Mouse (Mus musculus): ENCODE measurements around the gene Hnrnpa3. TPM values are rescaled to one million over a fixed set of nuclear protein-coding genes. Genes with fewer than 3 reads are reported as not detected.

The Hnrnpa3 gene
- total and polyA plus RNA-seq, 2 experiments from 2014 or later: 33.9 to 102 TPM

DNA sequence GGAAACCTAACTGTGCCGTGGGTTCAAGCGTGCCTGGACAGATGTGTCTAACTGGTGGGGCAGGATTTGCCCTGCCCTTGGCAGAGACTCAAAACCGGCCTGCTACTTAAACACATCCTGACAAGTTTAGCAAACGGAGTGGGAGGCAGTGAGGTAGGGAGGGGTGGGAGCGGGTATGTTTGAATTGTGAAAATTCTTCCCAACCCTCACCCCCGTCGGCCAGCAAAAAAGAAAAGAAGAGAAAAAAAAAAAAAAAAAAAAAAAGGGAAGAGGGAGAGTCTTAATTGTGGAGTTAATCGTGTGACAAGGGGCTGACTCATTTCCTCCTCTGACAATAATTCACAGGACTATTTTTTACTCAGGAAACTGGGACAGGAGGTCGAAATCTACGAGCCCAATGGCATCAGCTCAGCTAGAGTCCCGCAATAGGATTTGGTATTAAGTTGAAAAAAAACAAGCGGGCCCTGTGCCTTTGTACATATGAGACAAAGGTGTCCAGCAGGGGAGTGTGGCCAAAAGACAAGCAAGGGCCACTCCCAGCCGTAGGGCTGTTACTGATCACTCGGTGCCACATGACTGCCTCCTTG is 46.0 kb upstream of the Hnrnpa3 start:
- Histone ChIP-seq H3K36me3 (replicated peaks; ENCODE audit: control insufficient read depth, insufficient read depth, low read length) (no peaks in the 10 kb centered on the region), H3K27me3 (ENCODE audit: control insufficient read depth, insufficient read depth, low read length) (0 out of 2 replicates have a peak, but pooled peaks cover 3% of the 10 kb centered on the region), H3K27ac (ENCODE audit: low read depth) (peak overlapping the region; percentile 61), H3K9ac (replicated peaks; ENCODE audit: low read depth, low read length) (peak overlapping the region; percentile 39; the same call in 1 of the 2 replicates), H3K4me2 (ENCODE audit: low read depth, low read length) (peak overlapping the region; percentile 47), H3K9me3 (replicated peaks; ENCODE audit: control insufficient read depth, low read length) (no peaks in the 10 kb centered on the region), H3K4me1 (ENCODE audit: control insufficient read depth, insufficient read depth) (peaks cover 10% of the 10 kb centered on the region), H3K4me3 (ENCODE audit: low read depth, low read length) (no peak overlapping the region)
- DNase-seq (ENCODE audit: low spot score): peak; percentile 62
- no peak; the same call in 1 of the 2 replicates for TF ChIP-seq CTCF (IDR thresholded peaks at IDR 0.05; ENCODE audit: low read depth)
- TF ChIP-seq EP300 (IDR thresholded peaks at IDR 0.05; ENCODE audit: low read depth): 0 out of 2 replicates have a peak, but pooled peaks have one; percentile 25
- ATAC-seq (ENCODE audit: insufficient read depth, low read depth): peak; percentile 5; the same call in 1 of the 2 replicates
- 27% methylated on average over 14 of the region's 14 CpGs for WGBS

DNA sequence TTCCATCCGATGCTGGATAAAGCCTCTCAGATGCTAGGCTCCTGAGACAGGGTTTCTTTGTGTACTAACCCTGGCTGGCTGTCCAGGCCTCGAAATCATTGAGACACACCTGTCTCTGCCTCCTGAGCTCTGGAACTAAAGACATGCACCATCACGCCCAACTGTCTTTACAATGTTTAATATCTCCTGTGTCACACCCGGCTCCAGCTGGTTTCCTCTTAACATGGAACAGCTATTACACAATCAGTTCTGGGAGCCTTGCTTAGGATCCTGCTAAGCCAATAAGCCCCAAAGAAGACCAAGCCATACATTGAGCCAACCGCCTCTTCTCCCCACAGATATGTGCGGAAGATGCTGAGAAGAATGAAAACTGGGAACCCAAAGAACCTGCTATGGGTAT is 44.5 kb upstream of the Hnrnpa3 start:
- Histone ChIP-seq H3K9ac (replicated peaks; ENCODE audit: low read depth, low read length) (no peak overlapping the region), H3K27ac (ENCODE audit: low read depth) (no peak overlapping the region), H3K27me3 (ENCODE audit: control insufficient read depth, insufficient read depth, low read length) (no peaks in the 10 kb centered on the region), H3K4me3 (ENCODE audit: low read depth, low read length) (no peak overlapping the region), H3K9me3 (replicated peaks; ENCODE audit: control insufficient read depth, low read length) (no peaks in the 10 kb centered on the region), H3K4me1 (ENCODE audit: control insufficient read depth, insufficient read depth) (peaks cover 10% of the 10 kb centered on the region), H3K4me2 (ENCODE audit: low read depth, low read length) (no peak overlapping the region), H3K36me3 (replicated peaks; ENCODE audit: control insufficient read depth, insufficient read depth, low read length) (no peaks in the 10 kb centered on the region)
- 87% methylated on average over 6 of the region's 6 CpGs for WGBS
- ATAC-seq (ENCODE audit: insufficient read depth, low read depth) (no peak), DNase-seq (ENCODE audit: low spot score) (no peak)
- no peak for TF ChIP-seq EP300 (IDR thresholded peaks at IDR 0.05; ENCODE audit: low read depth)
- TF ChIP-seq CTCF (IDR thresholded peaks at IDR 0.05; ENCODE audit: low read depth): no peak

DNA sequence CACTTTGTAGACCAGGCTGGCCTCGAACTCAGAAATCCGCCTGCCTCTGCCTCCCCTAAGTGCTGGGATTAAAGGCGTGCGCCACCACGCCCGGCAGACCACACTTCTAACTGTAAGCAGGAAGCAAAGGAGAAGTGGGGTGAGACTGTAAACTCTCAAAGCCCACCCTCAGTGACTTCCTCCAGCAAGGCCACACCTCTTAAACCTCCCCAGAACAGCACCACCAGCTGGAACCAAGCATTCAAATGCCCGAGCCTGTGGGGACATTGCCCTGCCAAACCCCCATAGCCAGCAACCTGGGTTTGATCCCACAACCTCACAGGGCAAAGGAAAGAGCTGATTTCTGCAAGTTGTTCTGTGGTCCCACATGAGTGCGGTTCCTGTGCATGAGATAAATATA is 42.1 kb upstream of the Hnrnpa3 start:
- Histone ChIP-seq H3K9ac (replicated peaks; ENCODE audit: low read depth, low read length) (no peak overlapping the region), H3K36me3 (replicated peaks; ENCODE audit: control insufficient read depth, insufficient read depth, low read length) (no peaks in the 10 kb centered on the region), H3K4me3 (ENCODE audit: low read depth, low read length) (no peak overlapping the region), H3K4me2 (ENCODE audit: low read depth, low read length) (no peak overlapping the region), H3K9me3 (replicated peaks; ENCODE audit: control insufficient read depth, low read length) (no peaks in the 10 kb centered on the region), H3K4me1 (ENCODE audit: control insufficient read depth, insufficient read depth) (peaks cover 10% of the 10 kb centered on the region), H3K27ac (ENCODE audit: low read depth) (no peak overlapping the region), H3K27me3 (ENCODE audit: control insufficient read depth, insufficient read depth, low read length) (no peaks in the 10 kb centered on the region)
- no peak for ATAC-seq (ENCODE audit: insufficient read depth, low read depth)
- 92% methylated on average over 8 of the region's 8 CpGs for WGBS
- no peak for TF ChIP-seq CTCF (IDR thresholded peaks at IDR 0.05; ENCODE audit: low read depth)
- TF ChIP-seq EP300 (IDR thresholded peaks at IDR 0.05; ENCODE audit: low read depth): no peak
- no peak for DNase-seq (ENCODE audit: low spot score)

DNA sequence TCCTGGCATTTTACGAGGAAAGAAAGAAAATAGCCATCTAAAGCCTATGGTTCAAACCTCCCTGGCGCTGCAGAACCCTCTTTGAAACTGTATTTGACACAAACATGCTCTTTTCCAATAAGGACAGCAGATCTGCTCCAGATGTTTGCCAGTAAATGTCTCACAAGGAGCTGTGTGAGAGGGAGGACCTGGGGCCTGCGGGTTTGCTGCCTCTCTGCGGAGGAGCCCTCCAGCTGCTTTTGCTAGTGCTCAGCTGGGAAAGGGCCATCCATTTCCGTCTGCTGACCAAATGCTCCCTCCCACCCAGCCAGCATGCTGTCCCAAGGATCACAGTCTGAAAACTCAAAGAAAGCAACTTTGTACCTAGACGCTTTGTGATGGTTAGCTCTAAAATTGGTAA is 40.3 kb upstream of the Hnrnpa3 start:
- no peak overlapping the region for H3K9ac ChIP-seq (replicated peaks; ENCODE audit: low read depth, low read length)
- 62% methylated on average over 6 of the region's 6 CpGs for WGBS
- ATAC-seq (ENCODE audit: insufficient read depth, low read depth): no peak
- no peaks in the 10 kb centered on the region for H3K36me3 ChIP-seq (replicated peaks; ENCODE audit: control insufficient read depth, insufficient read depth, low read length)
- H3K27ac ChIP-seq (ENCODE audit: low read depth): peak overlapping the region; percentile 13; the same call in 1 of the 2 replicates
- no peaks in the 10 kb centered on the region for H3K27me3 ChIP-seq (ENCODE audit: control insufficient read depth, insufficient read depth, low read length)
- H3K4me2 ChIP-seq (ENCODE audit: low read depth, low read length): no peak overlapping the region
- H3K4me1 ChIP-seq (ENCODE audit: control insufficient read depth, insufficient read depth): no peaks in the 10 kb centered on the region
- no peak for DNase-seq (ENCODE audit: low spot score)
- H3K4me3 ChIP-seq (ENCODE audit: low read depth, low read length): no peak overlapping the region
- TF ChIP-seq EP300 (IDR thresholded peaks at IDR 0.05; ENCODE audit: low read depth) (no peak), CTCF (IDR thresholded peaks at IDR 0.05; ENCODE audit: low read depth) (no peak)
- H3K9me3 ChIP-seq (replicated peaks; ENCODE audit: control insufficient read depth, low read length): no peaks in the 10 kb centered on the region

DNA sequence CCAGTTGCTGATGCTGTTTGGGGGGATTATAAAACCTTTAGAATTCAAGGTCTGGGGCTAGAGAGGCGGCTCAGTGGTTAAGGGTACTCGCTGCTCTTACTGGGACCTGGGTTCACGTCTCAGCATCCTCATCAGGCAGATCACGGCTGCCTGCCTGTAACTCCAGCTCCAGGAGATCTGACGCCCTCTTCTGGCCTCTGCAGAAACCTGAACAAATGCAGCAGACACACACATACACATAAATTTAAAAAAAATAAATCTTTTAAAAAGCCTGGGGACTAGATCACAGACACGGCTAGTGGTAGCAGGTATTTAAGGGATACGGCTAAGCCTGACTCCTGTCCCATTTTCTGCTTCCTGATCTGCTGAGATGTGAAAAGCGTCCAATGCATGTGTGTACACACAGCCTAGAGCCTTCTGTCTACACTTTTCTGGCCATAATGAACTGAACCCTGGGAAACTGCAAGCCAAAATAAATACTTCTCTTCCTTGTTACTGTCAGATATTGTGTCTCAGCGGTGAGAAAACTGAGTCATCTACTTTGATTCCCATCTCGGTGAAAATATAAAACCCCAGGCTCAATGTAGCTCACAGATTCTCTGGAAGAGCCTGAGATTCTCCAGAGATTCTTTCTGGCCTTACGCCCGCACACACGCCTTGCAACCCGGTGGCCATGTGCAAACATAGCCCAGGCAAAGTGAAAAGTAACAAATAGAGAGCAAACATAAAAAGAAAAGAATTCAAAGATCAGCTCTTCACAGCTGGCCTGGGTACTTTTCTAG is 37.0 kb upstream of the Hnrnpa3 start:
- Histone ChIP-seq H3K4me2 (ENCODE audit: low read depth, low read length) (no peak overlapping the region), H3K9me3 (replicated peaks; ENCODE audit: control insufficient read depth, low read length) (no peaks in the 10 kb centered on the region), H3K4me3 (ENCODE audit: low read depth, low read length) (no peak overlapping the region), H3K27me3 (ENCODE audit: control insufficient read depth, insufficient read depth, low read length) (no peaks in the 10 kb centered on the region), H3K9ac (replicated peaks; ENCODE audit: low read depth, low read length) (no peak overlapping the region), H3K4me1 (ENCODE audit: control insufficient read depth, insufficient read depth) (no peaks in the 10 kb centered on the region), H3K27ac (ENCODE audit: low read depth) (no peak overlapping the region), H3K36me3 (replicated peaks; ENCODE audit: control insufficient read depth, insufficient read depth, low read length) (no peaks in the 10 kb centered on the region)
- 71% methylated on average over 14 of the region's 14 CpGs for WGBS
- ATAC-seq (ENCODE audit: insufficient read depth, low read depth) (no peak), DNase-seq (ENCODE audit: low spot score) (peak; percentile 37)
- no peak for TF ChIP-seq EP300 (IDR thresholded peaks at IDR 0.05; ENCODE audit: low read depth)
- no peak for TF ChIP-seq CTCF (IDR thresholded peaks at IDR 0.05; ENCODE audit: low read depth)

Measured in heart, postnatal 0 days (tissue).